Mouse (Mus musculus) layer of hippocampus, adult 8-10 months (tissue): Measurements from ENCODE around the gene Psmd11. TPM values are rescaled to one million over a fixed set of nuclear protein-coding genes. Genes with fewer than 3 reads are reported as not detected.
"Not testable (repeated sequence)": the region's sequence is repeated elsewhere in the genome, so short reads cannot be mapped to it uniquely, and the experiment has no call there.

Experiments
- DNase-seq, 2 experiments: peaks; one replicate each; pipeline ENCODE4 v3.0.0; 2022; ENCODE audit warnings: low spot score in 2 of 2
- total RNA-seq, 4 experiments: library from RNA; stranded (reverse); gene quantifications; 2 replicates each; pipeline ENCODE4 v1.2.4; 2022

Gene Psmd11
- total RNA-seq: 100 to 1,000 TPM; 105 to 116 (median 107) TPM

- peak; percentile 94 to 95 for DNase-seq
Measured at GRCm38 (mm10) chr11:80428381-80429008, at the start of gene Psmd11. Gene Psmd11 (plus strand): TSS chr11:80428615.

DNA sequence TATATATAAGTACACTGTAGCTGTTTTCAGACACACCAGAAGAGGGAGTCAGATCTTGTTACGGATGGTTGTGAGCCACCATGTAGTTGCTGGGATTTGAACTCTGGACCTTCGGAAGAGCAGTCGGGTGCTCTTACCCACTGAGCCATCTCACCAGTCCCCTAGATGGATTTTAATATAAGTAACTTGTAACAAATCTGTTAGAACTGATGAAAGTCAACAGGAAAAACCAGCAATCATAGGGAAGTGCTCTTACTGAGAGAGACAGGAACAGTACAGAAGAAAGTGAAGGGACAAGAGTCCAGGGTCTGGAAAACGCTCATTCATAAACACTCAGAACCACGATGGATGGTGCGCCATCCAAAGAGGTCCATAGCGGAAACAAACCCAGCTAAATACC lies 49.2 kb upstream of the Psmd11 start:
- not testable (repeated sequence) for DNase-seq

GRCm38 (mm10) chr11:80382626-80383018 lies 45.8 kb upstream of the Psmd11 start:
- DNase-seq: no peak

DNA sequence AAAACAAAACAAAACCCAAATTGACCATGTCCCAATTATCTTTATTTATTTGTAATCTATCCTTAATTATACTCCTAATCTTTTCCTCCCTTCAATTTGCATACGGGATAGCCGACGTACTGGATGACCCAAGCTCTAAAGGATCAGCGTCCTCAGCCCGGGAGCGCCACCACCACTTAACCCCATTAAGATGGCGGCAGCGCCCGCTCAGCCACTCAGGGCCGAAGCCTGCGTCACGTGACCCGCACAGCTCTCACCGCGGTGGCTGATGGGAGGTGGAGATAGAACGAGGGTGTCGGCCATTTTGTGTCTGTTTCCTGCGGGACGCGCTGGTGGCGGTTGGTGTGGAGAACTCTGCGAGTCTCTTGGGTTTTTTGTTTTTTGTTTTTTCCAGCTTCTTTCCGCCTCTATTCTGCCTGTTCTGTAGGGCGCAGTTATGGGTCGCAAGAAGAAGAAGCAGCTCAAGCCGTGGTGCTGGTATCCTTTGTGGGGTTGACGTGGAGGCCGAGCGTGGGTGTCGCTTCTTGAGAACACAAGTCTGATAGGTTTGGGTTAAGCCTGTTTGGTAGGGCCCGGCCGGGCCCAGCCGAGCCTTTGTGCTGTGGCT lies 45.3 kb upstream of the Psmd11 start, which contains the start of gene Zfp207:
TSS of gene Zfp207 (plus strand) at position 261 of the 607 bp plus-strand sequence.
- DNase-seq: peak; percentile 95 to 98

DNA sequence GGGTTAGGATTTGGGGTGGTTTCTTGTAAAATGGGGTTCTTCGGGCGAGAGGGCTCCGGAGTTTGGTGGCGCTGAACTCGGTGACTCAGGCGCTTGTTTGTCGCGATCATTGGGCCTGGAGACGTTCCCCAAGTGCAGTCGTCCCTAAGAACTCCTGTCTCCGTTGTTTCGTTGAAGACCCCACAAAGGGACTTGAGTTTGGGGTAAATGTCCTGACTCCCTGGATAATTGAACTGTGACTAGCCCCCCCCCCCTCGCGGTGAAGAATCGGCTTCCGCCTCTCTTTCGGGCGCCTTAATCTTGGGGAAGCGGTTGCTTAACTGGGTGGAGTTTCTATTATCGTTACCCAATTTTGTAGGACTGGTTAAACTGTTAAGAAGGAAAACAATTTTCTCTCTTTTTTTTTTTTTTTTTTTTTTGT lies 44.8 kb upstream of the Psmd11 start:
- no peak for DNase-seq

- no peak for DNase-seq
Measured at GRCm38 (mm10) chr11:80384461-80384860, 44.0 kb upstream of the Psmd11 start.

GRCm38 (mm10) chr11:80385055-80385454 lies 43.4 kb upstream of the Psmd11 start:
- no peak for DNase-seq

DNA sequence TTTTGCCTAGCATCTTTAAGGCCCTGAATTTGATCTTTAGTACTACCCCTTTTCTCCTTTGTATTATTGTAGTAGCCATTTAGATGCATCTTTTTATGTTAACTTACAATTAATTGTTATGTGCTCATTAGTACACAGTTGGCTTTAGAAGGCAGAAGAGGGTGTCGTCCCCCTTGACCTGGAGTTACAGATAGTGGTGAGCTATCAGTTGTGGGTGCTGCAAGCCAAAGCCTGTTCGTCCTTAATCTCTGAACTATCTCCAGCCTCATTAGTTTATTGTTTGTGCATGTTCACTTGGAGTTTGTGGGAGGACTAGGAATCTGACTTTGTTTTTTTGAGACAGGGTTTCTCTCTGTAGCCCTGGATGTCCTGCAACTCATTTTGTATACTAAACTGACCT lies 41.6 kb upstream of the Psmd11 start:
- no peak for DNase-seq

GRCm38 (mm10) chr11:80389885-80390284 lies 38.5 kb upstream of the Psmd11 start:
- no peak for DNase-seq

DNA sequence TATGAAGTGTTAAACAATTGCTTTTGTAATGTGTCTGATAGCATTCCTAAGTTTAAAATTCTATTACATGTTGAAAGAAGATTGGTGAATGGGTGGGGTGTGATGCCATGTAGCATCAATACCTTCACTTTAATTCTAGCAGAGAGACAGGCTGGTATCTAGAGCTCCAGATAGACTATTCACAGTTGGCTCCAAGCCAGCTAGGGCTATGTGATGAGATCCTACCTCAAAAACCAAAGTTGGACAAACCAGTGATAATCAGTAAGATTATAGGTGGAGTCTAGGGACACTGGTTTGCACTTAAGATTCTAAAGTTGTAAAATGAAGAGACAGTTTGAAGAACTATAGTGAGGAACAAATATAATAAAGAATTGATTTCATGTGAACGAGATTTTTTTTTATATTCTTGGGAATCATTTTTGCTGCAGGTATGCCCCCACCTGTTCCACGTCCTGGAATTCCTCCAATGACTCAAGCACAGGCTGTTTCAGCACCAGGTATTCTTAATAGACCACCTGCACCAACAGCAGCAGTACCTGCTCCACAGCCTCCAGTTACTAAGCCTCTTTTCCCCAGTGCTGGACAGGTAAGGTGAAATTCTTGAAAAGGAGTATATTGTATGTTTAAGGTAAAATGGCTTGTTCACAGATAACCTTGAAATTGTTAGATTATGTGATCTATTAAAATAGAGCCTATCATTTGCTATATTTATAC lies 36.9 kb upstream of the Psmd11 start:
- no peak for DNase-seq

DNA sequence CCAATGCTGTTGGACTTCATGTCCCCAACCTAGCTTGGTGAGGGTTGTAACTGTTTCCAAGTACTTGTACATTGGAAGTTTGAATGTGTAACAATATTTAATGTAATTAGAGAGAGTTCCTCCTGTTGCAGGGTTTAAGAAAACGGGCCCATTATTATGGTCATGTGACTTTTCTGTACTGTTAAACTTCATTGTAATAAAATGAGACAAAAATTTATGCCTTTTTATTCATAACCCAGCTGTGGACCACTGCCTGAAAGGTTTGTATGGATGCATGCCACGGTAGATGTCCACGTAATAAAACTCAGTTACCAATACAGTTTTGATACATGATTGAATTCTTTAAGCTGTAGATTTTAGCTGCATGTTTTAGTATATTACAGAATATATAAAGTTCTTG lies 32.5 kb upstream of the Psmd11 start:
- DNase-seq: no peak

DNA sequence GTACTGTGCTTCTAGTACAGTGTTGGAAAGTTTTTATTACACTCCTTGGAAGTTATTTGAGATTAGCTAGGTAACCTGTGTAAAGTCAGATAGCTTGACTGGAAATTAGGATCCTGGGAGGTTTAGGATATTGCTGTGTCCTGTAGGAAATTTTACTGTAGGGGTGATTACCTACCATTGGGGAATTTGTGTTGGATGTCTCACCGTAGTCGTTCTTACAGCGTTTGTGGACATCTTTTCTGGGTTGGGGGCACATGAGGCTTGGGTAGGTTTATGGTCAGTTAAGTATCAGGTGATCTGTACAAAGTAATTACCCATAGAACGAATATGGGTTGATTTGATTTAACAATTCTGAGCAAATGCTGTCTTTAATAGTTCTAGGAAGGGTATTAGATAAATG lies 31.8 kb upstream of the Psmd11 start:
- no peak for DNase-seq

DNA sequence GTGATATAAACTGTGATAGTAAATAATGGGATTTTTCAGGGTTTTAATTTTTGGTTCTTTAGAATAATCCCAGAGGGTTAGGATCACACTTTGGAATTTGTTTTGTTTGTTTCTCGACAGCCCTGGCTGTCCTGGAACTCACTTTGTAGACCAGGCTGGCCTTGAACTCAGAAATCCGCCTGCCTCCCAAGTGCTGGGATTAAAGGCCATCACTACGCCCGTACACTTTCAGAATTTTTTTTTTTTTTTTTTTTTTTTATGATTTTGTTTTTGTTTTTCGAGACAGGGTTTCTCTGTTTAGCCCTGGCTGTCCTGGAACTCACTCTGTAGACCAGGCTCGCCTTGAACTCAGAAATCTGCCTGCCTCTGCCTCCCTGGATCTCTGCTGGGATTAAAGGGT lies 20.5 kb upstream of the Psmd11 start:
- not testable (repeated sequence) for DNase-seq

DNA sequence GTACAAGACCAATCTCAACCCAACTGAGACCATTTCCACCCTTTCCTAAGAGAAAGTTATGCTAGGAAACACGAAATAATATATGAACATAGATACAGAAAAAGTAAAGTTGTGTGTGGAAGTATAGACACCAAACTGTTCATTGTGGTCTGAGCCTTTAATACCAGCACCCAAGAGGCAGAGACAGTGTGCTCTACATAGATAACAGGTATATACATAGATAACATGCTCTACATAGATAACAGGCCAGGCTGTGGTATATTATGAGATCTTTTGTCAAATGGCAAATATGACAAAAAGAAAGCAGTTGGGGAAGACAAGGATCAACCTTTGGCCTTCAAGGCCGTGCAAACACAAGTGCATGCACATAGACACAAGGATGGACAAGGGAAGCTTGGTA lies 18.0 kb upstream of the Psmd11 start:
- no peak for DNase-seq

DNA sequence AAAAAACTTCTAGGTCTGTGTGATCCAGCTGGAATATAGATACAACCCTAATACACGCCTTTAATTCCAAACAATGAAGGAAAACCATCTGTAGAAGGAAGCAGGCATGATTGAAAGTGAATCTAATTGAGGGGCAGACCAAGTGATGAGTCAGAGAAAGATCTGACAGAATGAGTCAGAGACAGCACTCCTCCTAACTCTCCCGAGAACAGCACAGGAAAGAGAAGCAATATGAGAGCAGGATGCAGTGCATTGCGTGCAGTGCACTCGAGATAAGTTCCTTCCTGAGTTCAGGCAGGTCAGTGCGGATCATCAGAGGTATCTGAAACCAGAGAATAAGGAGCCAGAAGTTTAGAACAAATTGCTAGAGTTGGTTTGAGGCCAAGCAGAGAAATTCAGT lies 11.3 kb upstream of the Psmd11 start:
- no peak for DNase-seq

DNA sequence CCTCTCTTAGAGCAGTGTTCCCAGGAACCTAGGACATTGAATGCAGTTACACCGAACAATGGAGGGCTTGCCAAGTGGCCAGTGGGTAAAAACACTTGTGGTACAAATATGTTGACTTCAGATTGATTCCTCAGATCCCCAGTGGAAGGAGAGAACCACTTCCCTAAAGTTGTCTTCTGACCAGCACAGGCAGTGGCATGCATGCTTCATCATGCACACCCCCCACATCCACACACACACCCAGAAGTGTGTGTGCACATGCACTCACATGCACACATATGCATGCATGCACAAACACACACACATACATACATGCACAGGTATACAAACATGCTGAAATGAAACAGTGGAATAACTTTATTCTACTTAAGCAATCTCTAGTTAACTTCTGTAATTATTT lies 8.7 kb upstream of the Psmd11 start:
- DNase-seq: no peak

DNA sequence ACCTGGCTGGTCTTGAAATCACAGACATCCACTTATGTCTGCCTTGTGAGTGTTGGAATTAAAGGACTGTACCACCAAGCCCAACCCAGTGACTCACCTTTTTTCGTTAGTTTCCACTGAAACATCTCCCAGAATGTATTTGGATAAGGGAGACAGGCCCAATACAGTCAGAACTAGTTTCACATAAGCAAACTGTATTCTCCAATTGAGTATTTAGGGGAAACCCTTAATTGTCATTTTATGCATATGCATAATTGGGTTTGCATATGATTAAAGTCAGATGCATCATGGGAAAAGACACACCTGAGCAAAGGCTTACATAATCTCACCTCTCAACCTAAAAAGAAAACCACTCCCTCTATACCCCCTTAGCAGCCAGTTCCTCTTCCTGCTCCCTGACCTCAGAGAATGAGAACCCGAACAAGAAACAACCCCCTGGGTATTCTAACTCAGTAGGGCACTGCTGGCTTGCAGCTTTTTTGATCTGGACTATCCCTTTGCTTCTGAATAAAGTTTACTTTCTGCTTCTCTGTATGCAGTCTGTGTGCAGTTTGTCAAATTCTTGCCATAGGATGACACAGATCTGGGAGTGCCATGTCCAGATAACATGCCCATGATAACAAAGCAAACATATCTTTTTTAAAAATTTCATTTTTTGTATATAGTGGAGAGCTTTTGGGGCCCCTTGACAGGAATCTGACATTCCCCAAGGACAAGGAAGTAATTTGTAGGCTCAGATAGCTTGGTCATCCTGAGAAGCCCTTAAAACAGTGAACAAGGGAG lies 8.0 kb upstream of the Psmd11 start:
- DNase-seq: no peak

GRCm38 (mm10) chr11:80421421-80422047 lies 6.9 kb upstream of the Psmd11 start:
- no peak for DNase-seq

DNA sequence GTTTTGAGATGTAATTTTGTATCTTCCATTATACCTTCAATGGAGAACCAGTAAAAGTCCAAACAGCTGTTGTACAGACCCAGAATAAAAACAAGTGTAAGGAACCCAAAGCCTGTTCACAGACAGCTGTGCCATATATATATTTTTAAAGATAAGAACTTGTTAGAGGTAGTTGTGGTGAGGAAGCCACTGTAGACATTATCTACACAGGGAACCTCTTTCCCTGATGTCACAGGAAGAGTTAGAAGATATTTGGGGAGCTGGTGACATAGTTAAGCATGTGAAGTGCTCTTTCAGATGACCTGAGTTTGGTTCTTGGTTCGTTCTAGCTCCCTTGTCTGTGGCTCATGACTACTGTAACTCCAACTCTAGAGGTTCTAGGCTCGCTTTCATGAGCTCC lies 3.7 kb upstream of the Psmd11 start:
- no peak for DNase-seq

DNA sequence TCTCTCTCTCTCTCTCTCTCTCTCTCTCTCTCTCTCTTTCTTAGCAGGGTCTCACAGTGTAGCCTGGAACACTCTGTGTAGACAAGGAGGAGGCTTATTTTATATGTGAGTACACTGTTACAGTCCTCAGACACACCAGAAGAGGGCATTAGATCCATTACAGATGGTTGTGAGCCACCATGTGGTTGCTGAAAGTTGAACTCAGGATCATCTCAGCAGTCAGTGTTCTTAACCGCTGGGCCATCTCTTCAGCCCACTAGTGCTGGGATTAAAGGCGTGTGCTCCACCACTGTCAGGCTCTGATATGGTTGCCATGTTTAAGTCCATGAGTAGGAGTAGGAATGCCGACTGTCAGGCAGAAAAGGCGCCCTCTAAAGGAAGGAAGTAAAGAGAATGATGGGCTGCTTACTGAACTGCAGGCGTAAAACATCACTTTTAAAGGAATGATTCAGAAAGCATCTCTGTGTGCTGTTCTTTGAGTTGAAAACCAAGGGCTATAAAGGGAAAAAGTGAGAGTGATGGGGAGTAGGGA lies 3.1 kb upstream of the Psmd11 start:
- no peak for DNase-seq
